ENCODE assay signal across 8 mouse cellular contexts in genomic region chr9:21164072-21164471, GRCm38 (mm10). TPM values are rescaled to one million over a fixed set of nuclear protein-coding genes. Genes with fewer than 3 reads are reported as not detected.
DNase-seq lines count a peak whose midpoint lies in the region; ATAC-seq and TF ChIP-seq lines count a peak whose summit lies in the region.

No protein-coding gene starts in this region.

- no peak overlapping the region for H3K27ac ChIP-seq in gastrocnemius, adult 2 months
- no peak overlapping the region for H3K27ac ChIP-seq in embryonic facial prominence, embryonic 13.5 days
- no peak overlapping the region for H3K27ac ChIP-seq in midbrain, embryonic 10.5 days (replicated peaks)
- no peak overlapping the region for H3K27ac ChIP-seq in stomach, postnatal 0 days (replicated peaks)
- no peak overlapping the region for H3K27ac ChIP-seq in thymus, adult 2 months (ENCODE audit: control insufficient read depth, insufficient read depth, low read length)

- intact Hi-C loops in gastrocnemius, adult 2 months (cut with DNase I): no loop called here
- intact Hi-C loops in gastrocnemius, postnatal 14 days (cut with DNase I; ENCODE audit: low total_unique reads): no loop called here

- DNase-seq in gastrocnemius, adult 2 months: peak; percentile 31
- no peak for DNase-seq in gastrocnemius, postnatal 14 days
- peak; percentile 46 for DNase-seq in 3T3-L1 (ENCODE audit: low read depth, low spot score)
- peak; percentile 73 for DNase-seq in induced T-regulatory cell, adult 2 months (ENCODE audit: low read depth)
- DNase-seq in midbrain, embryonic 10.5 days (ENCODE audit: low spot score): no peak
- DNase-seq in stomach, postnatal 0 days (ENCODE audit: low spot score): no peak
- DNase-seq in thymus, adult 2 months: no peak

- peak overlapping the region; percentile 41 for H3K4me3 ChIP-seq in gastrocnemius, adult 2 months
- H3K4me3 ChIP-seq in embryonic facial prominence, embryonic 13.5 days: peak overlapping the region; percentile 60
- peak overlapping the region; percentile 39 for H3K4me3 ChIP-seq in midbrain, embryonic 10.5 days
- peak overlapping the region; percentile 17 for H3K4me3 ChIP-seq in stomach, postnatal 0 days (ENCODE audit: low read depth, low read length)
- no peak overlapping the region for H3K4me3 ChIP-seq in thymus, adult 2 months (ENCODE audit: control insufficient read depth, insufficient read depth, low read length)

- under 1% methylated on average over 26 of the region's 26 CpGs for WGBS in embryonic facial prominence, embryonic 13.5 days
- WGBS in midbrain, embryonic 10.5 days: 2% methylated on average over 26 of the region's 26 CpGs
- under 1% methylated on average over 26 of the region's 26 CpGs for WGBS in stomach, postnatal 0 days
- WGBS in thymus, adult 2 months: 2% methylated on average over 26 of the region's 26 CpGs

- ATAC-seq in embryonic facial prominence, embryonic 13.5 days (ENCODE audit: insufficient number of reproducible peaks, insufficient read depth, low FRiP score, low TSS enrichment, low read depth): no peak
- ATAC-seq in stomach, postnatal 0 days (ENCODE audit: low FRiP score, low TSS enrichment): no peak

- TF ChIP-seq CTCF in gastrocnemius, adult 2 months (IDR thresholded peaks at IDR 0.05): no peak
- no peak for TF ChIP-seq CTCF in stomach, postnatal 0 days (IDR thresholded peaks at IDR 0.05; ENCODE audit: low read depth)
- TF ChIP-seq CTCF in thymus, adult 2 months (IDR thresholded peaks at IDR 0.05; ENCODE audit: borderline replicate concordance, control insufficient read depth, extremely low read depth, insufficient read depth, low read length, poor library complexity): no peak

- H3K4me2 ChIP-seq in embryonic facial prominence, embryonic 13.5 days: peak overlapping the region; percentile 98
- H3K4me2 ChIP-seq in stomach, postnatal 0 days (replicated peaks; ENCODE audit: low read depth): peak overlapping the region; percentile 35

- no peak for TF ChIP-seq EP300 in stomach, postnatal 0 days (optimal IDR thresholded peaks at IDR 0.05)

- H3K36me3 ChIP-seq in embryonic facial prominence, embryonic 13.5 days: no peaks in the 10 kb centered on the region
- no peaks in the 10 kb centered on the region for H3K36me3 ChIP-seq in midbrain, embryonic 10.5 days
- no peaks in the 10 kb centered on the region for H3K36me3 ChIP-seq in stomach, postnatal 0 days (ENCODE audit: control insufficient read depth, insufficient read depth, low read length)
- H3K36me3 ChIP-seq in thymus, adult 2 months (ENCODE audit: control insufficient read depth, insufficient read depth, low read length): no peaks in the 10 kb centered on the region

- peaks cover 63% of the 10 kb centered on the region for H3K27me3 ChIP-seq in embryonic facial prominence, embryonic 13.5 days
- H3K27me3 ChIP-seq in midbrain, embryonic 10.5 days (ENCODE audit: low read depth, poor library complexity, severe bottlenecking): peaks cover 80% of the 10 kb centered on the region
- peaks cover 11% of the 10 kb centered on the region for H3K27me3 ChIP-seq in stomach, postnatal 0 days (ENCODE audit: control insufficient read depth, insufficient read depth, low read length)
- H3K27me3 ChIP-seq in thymus, adult 2 months (ENCODE audit: control insufficient read depth, insufficient read depth, low read length): peaks cover 4% of the 10 kb centered on the region; the same call in 1 of the 2 replicates

- H3K4me1 ChIP-seq in embryonic facial prominence, embryonic 13.5 days: peaks cover 53% of the 10 kb centered on the region
- H3K4me1 ChIP-seq in midbrain, embryonic 10.5 days: peaks cover 58% of the 10 kb centered on the region
- peaks cover 2% of the 10 kb centered on the region for H3K4me1 ChIP-seq in stomach, postnatal 0 days (replicated peaks; ENCODE audit: control insufficient read depth, insufficient read depth)
- peaks cover 49% of the 10 kb centered on the region for H3K4me1 ChIP-seq in thymus, adult 2 months (replicated peaks; ENCODE audit: control insufficient read depth, insufficient read depth, low read length)

- peak overlapping the region; percentile 49; the same call in 1 of the 2 replicates for H3K9ac ChIP-seq in embryonic facial prominence, embryonic 13.5 days
- H3K9ac ChIP-seq in stomach, postnatal 0 days (ENCODE audit: low read length): no peak overlapping the region

- no peak for TF ChIP-seq POLR2A in thymus, adult 2 months (IDR thresholded peaks at IDR 0.05; ENCODE audit: control insufficient read depth, extremely low read depth, insufficient read depth, low read length, poor library complexity)

- H3K9me3 ChIP-seq in embryonic facial prominence, embryonic 13.5 days: no peaks in the 10 kb centered on the region
- no peaks in the 10 kb centered on the region for H3K9me3 ChIP-seq in midbrain, embryonic 10.5 days (replicated peaks)
- H3K9me3 ChIP-seq in stomach, postnatal 0 days (ENCODE audit: control insufficient read depth, low read length): no peaks in the 10 kb centered on the region

RNA-seq across cellular contexts. Expression of gene Pde4a, which starts 1.4 kb away (rescaled TPM):
- 10 to 100 TPM; 39.0 to 66.8 TPM for total RNA-seq in gastrocnemius, adult 2 months (2021)
- total RNA-seq in gastrocnemius, postnatal 14 days (2021): 10 to 100 TPM; 26.1 to 27.1 TPM
- polyA plus RNA-seq in embryonic facial prominence, embryonic 13.5 days (2015; fragmentation: Nextera tagmentation; extraction: Ambion mirVana): 4.9 and 6.1 TPM in 2 replicates
- 3.8 and 5.0 TPM in 2 replicates for polyA plus RNA-seq in midbrain, embryonic 10.5 days (2016; fragmentation: Nextera tagmentation; extraction: Ambion mirVana)
- polyA plus RNA-seq in stomach, postnatal 0 days (2015; fragmentation: Nextera tagmentation; extraction: Ambion mirVana): 2.5 and 3.0 TPM in 2 replicates
- 6.1 and 6.8 TPM in 2 replicates for polyA plus RNA-seq in thymus, adult 2 months (2012; rRNA removed)

RNA-seq across cellular contexts. Expression of gene Cdc37, which starts 14.3 kb away (rescaled TPM):
- total RNA-seq in gastrocnemius, adult 2 months (2021): 100 to 1,000 TPM; 116 to 139 TPM
- 100 to 1,000 TPM; 138 to 139 TPM for total RNA-seq in gastrocnemius, postnatal 14 days (2021)
- 328 and 359 TPM in 2 replicates for polyA plus RNA-seq in embryonic facial prominence, embryonic 13.5 days (2015; fragmentation: Nextera tagmentation; extraction: Ambion mirVana)
- polyA plus RNA-seq in midbrain, embryonic 10.5 days (2016; fragmentation: Nextera tagmentation; extraction: Ambion mirVana): 351 and 367 TPM in 2 replicates
- 161 TPM in 2 replicates for polyA plus RNA-seq in stomach, postnatal 0 days (2015; fragmentation: Nextera tagmentation; extraction: Ambion mirVana)
- 91.1 and 92.5 TPM in 2 replicates for polyA plus RNA-seq in thymus, adult 2 months (2012; rRNA removed)

RNA-seq across cellular contexts. Expression of gene Tyk2, which starts 33.0 kb away (rescaled TPM):
- total RNA-seq in gastrocnemius, adult 2 months (2021): 1 to 10 TPM; 4.4 to 5.9 TPM
- 1 to 10 TPM; 4.9 to 5.3 TPM for total RNA-seq in gastrocnemius, postnatal 14 days (2021)
- 14.1 and 14.4 TPM in 2 replicates for polyA plus RNA-seq in embryonic facial prominence, embryonic 13.5 days (2015; fragmentation: Nextera tagmentation; extraction: Ambion mirVana)
- 13.6 and 14.8 TPM in 2 replicates for polyA plus RNA-seq in midbrain, embryonic 10.5 days (2016; fragmentation: Nextera tagmentation; extraction: Ambion mirVana)
- 6.8 and 7.1 TPM in 2 replicates for polyA plus RNA-seq in stomach, postnatal 0 days (2015; fragmentation: Nextera tagmentation; extraction: Ambion mirVana)
- polyA plus RNA-seq in thymus, adult 2 months (2012; rRNA removed): 50.7 and 51.1 TPM in 2 replicates

Comparison
In these comparisons a context has a peak if more than half of its experiments do, and no peak if none do; other contexts are left out.
1. DNase-seq: peak in gastrocnemius, adult 2 months (single experiment), 3T3-L1 (single experiment) and induced T-regulatory cell, adult 2 months (single experiment); none in gastrocnemius, postnatal 14 days (single experiment), midbrain, embryonic 10.5 days (single experiment), stomach, postnatal 0 days (single experiment) and thymus, adult 2 months (single experiment).